Comparison of ENCODE assay signal across 8 mouse cellular contexts in the genomic region with DNA sequence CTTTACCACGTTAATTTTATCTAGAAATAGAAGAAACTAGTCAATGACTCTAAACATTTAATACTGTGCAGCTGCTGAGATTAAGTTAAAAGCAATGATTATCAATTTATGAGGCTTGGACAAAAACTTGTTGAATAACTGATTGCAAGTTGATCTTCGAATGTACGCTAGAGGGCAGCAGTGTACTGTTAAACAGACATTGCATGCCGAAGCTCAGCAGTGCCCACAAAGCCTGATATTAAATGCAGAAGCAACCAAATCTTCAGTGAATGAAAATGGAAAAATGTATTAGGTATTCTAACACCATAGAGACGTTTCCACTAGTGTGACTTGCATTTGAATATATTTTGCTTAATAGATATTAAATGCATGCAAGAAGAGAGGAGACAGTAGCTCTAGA. TPM values are rescaled to one million over a fixed set of nuclear protein-coding genes. Genes with fewer than 3 reads are reported as not detected.
DNase-seq lines count a peak whose midpoint lies in the region; ATAC-seq lines count a peak whose summit lies in the region.

No protein-coding gene starts in this region.

- no peaks in the 10 kb centered on the region for H3K9me3 ChIP-seq in midbrain, embryonic 12.5 days

- no peak overlapping the region for H3K9ac ChIP-seq in midbrain, embryonic 12.5 days (replicated peaks)

- H3K4me3 ChIP-seq in midbrain, embryonic 12.5 days: no peak overlapping the region

- H3K4me2 ChIP-seq in midbrain, embryonic 12.5 days (replicated peaks): no peak overlapping the region

- DNase-seq in heart, adult 8-10 months (ENCODE audit: low spot score): peak; percentile 25
- DNase-seq in heart, postnatal 25 days (ENCODE audit: low spot score): no peak
- peak; percentile 65 for DNase-seq in ES-CJ7 (ENCODE audit: low read depth, low spot score)
- DNase-seq in cerebellum, adult 18-20 months: peak; percentile 49 to 54
- DNase-seq in frontal cortex, postnatal 36 days (ENCODE audit: low spot score in 2 of 2): peak; percentile 34 to 72
- DNase-seq in layer of hippocampus, adult 9-10 months (ENCODE audit: low spot score): peak; percentile 69
- DNase-seq in thymus, postnatal 14 days: peak; percentile 28

- H3K27me3 ChIP-seq in midbrain, embryonic 12.5 days: no peaks in the 10 kb centered on the region

- ATAC-seq in midbrain, embryonic 12.5 days (ENCODE audit: low FRiP score, low read depth): peak; percentile 80

- no peaks in the 10 kb centered on the region for H3K36me3 ChIP-seq in midbrain, embryonic 12.5 days

- H3K4me1 ChIP-seq in midbrain, embryonic 12.5 days: no peaks in the 10 kb centered on the region

- intact Hi-C loops in heart, postnatal 25 days (cut with DNase I): loop anchor here (1.0 kb wide), 1 partner anchor 127 kb away; no protein-coding TSS in a partner anchor

- H3K27ac ChIP-seq in midbrain, embryonic 12.5 days (replicated peaks): no peak overlapping the region

- 4% methylated on average over 5 of the region's 5 CpGs for WGBS in midbrain, embryonic 12.5 days

RNA-seq across cellular contexts. Expression of a gene that starts 12.3 kb away (rescaled TPM):
- total RNA-seq in heart, adult 8-10 months (2022): not detected
- not detected for total RNA-seq in heart, postnatal 25 days (2021)
- polyA plus RNA-seq in midbrain, embryonic 12.5 days (2016; fragmentation: Nextera tagmentation; extraction: Ambion mirVana): not detected in 2 replicates

RNA-seq across cellular contexts. Expression of a gene that starts 12.5 kb away (rescaled TPM):
- total RNA-seq in heart, adult 8-10 months (2022): not detected
- total RNA-seq in heart, postnatal 25 days (2021): not detected
- not detected in 2 replicates for polyA plus RNA-seq in midbrain, embryonic 12.5 days (2016; fragmentation: Nextera tagmentation; extraction: Ambion mirVana)

RNA-seq across cellular contexts. Expression of a gene that starts 33.9 kb away (rescaled TPM):
- total RNA-seq in heart, adult 8-10 months (2022): not detected
- not detected for total RNA-seq in heart, postnatal 25 days (2021)
- not detected in 2 replicates for polyA plus RNA-seq in midbrain, embryonic 12.5 days (2016; fragmentation: Nextera tagmentation; extraction: Ambion mirVana)
